Mouse (Mus musculus) CD4-positive naive resting alpha-beta T cell, adult 76 days (primary cell): Measurements from ENCODE around the gene Snx29. TPM values are rescaled to one million over a fixed set of nuclear protein-coding genes. Genes with fewer than 3 reads are reported as not detected.

Experiments used
- total RNA-seq: library from RNA; stranded (reverse); gene quantifications from one replicate; pipeline ENCODE4 v1.2.4, GENCODE M21; 2023

Gene Snx29
- 47.3 TPM for total RNA-seq

DNA sequence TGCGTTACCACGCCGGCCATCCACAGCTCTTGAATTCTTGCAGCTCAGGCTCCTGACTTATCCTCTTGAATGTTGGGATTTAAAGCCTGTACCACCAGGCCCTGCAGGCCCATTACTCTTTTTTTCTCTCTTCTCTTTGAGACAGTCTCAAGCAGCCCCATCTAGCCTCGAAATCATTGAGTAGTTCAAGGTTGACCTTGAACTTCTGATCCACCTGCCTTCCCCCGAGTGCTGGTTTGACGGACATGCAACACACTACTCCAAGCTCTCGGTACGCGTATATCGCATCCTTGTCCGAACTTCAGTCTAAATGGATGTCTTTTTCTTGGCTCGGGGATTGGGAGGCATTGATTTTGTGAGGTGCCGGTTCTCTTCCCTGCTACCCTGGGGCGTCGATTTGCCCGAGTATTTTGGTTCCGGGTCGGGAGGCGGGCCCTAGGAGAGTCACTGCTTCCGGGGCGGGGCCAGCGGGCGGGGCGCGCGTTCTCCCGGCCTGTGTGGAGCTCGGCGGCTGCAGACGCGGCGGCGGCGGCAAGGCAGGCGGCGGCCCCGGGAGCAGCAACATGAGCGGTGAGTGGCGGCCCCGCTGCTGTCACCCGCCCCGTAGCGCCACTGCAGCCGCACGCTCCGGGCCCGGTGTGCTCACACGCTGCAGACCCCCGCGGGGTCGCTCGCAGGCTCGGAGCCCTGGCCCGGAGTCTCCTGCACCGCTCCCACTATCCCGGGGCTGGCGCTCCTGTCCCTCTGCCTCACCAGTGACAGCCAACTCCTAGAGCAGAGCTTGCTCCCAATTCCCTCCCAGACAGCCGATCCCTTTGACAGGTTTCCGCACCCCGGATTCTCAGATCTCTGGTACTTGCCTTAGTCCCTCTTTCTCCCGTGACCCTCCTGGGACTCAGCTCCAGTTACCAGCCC lies at the start of gene Snx29:
TSS of gene Snx29 (plus strand) at position 500 of the 915 bp plus-strand sequence.

DNA sequence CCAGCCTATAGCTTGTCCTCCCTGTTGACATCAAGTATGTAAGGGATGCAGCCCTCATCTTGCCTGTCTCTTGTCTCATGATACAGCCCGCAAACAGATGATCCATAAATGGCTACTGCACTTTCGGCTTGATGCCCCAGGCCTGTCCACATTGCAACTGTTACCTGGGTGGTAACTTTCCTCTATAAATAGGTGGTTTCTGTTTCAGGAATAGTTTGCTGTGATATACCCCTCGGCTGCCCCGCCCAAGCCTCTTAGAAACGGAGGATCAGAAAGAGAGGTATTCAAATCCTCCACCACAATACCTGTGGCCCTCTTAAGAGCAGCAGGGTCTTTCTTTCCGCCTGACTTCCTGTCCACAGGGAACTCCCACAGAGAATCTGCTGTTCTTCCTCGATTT lies 9.2 kb upstream of the Snx29 start, which contains the start of gene Tnfrsf17:
TSS of gene Tnfrsf17 (plus strand) at position 301 of the 400 bp plus-strand sequence.

Other genes starting within 250 kb of the Snx29 start
- gene Txndc11, start 188.3 kb upstream of the Snx29 start, total RNA-seq = 45.8 TPM
- 340 TPM for gene Zc3h7a, start 146.5 kb upstream of the Snx29 start, total RNA-seq
- gene Rsl1d1, start 119.6 kb upstream of the Snx29 start, total RNA-seq = 115 TPM
- 95.4 TPM for gene Gspt1, start 68.6 kb upstream of the Snx29 start, total RNA-seq
- gene Tnfrsf17, start 9.1 kb upstream of the Snx29 start, total RNA-seq = not detected